8 mouse cellular contexts compared by ENCODE assay signal in genomic region chr2:32693823-32694411, GRCm38 (mm10). TPM values are rescaled to one million over a fixed set of nuclear protein-coding genes. Genes with fewer than 3 reads are reported as not detected.
A peak's percentile ranks its signal among the peaks of the same experiment; 100 is the strongest.
DNase-seq lines count a peak whose midpoint lies in the region; ATAC-seq and TF ChIP-seq lines count a peak whose summit lies in the region.

No protein-coding gene starts in this region.

- peak; percentile 93 to 95 for DNase-seq in CD8-positive naive resting alpha-beta T cell, adult 2 months (ENCODE audit: low read depth in 2 of 2, low spot score in 2 of 2)
- peak; percentile 98 for DNase-seq in c-Kit-positive CD71-negative TER-119-negative erythroid progenitor cells, embryonic 14.5 days (ENCODE audit: low read depth)
- peak; percentile 98 for DNase-seq in forebrain, embryonic 11.5 days (ENCODE audit: low spot score)
- peak; percentile 96 for DNase-seq in heart, postnatal 0 days (ENCODE audit: low spot score)
- DNase-seq in kidney, postnatal 4 days, result peak; percentile 96 to 98

- peak overlapping the region; percentile 83 for H3K9ac ChIP-seq in forebrain, embryonic 11.5 days (ENCODE audit: low read length)
- H3K9ac ChIP-seq in heart, postnatal 0 days (replicated peaks; ENCODE audit: low read depth, low read length), result peak overlapping the region; percentile 85
- H3K9ac ChIP-seq in liver, embryonic 16.5 days (ENCODE audit: low read depth, low read length), result peak overlapping the region; percentile 84
- H3K9ac ChIP-seq in neural tube, embryonic 13.5 days, result peak overlapping the region; percentile 84

- no peaks in the 10 kb centered on the region for H3K9me3 ChIP-seq in forebrain, embryonic 11.5 days (ENCODE audit: control insufficient read depth, low read length)
- H3K9me3 ChIP-seq in heart, postnatal 0 days (replicated peaks; ENCODE audit: control insufficient read depth, low read length), result no peaks in the 10 kb centered on the region
- H3K9me3 ChIP-seq in liver, embryonic 16.5 days (replicated peaks; ENCODE audit: control insufficient read depth, low read length), result no peaks in the 10 kb centered on the region
- H3K9me3 ChIP-seq in neural tube, embryonic 13.5 days, result no peaks in the 10 kb centered on the region

- peak overlapping the region; percentile 93 for H3K4me2 ChIP-seq in forebrain, embryonic 11.5 days (ENCODE audit: low read depth, low read length, severe bottlenecking)
- peak overlapping the region; percentile 97 for H3K4me2 ChIP-seq in heart, postnatal 0 days (ENCODE audit: low read depth, low read length)
- peak overlapping the region; percentile 98 for H3K4me2 ChIP-seq in liver, embryonic 16.5 days (ENCODE audit: low read depth, low read length)
- peak overlapping the region; percentile 84 for H3K4me2 ChIP-seq in neural tube, embryonic 13.5 days

- peak; percentile 80 for TF ChIP-seq CTCF in heart, postnatal 0 days (IDR thresholded peaks at IDR 0.05; ENCODE audit: low read depth)
- peak; percentile 87 for TF ChIP-seq CTCF in testis, adult 2 months (IDR thresholded peaks at IDR 0.05; ENCODE audit: control insufficient read depth, insufficient read depth, insufficient replicate concordance, low read depth, low read length)

- TF ChIP-seq POLR2A in testis, adult 2 months (IDR thresholded peaks at IDR 0.05; ENCODE audit: control insufficient read depth, low read depth, low read length), result peak; percentile 84

- H3K27ac ChIP-seq in forebrain, embryonic 11.5 days (ENCODE audit: low read depth, low read length), result peak overlapping the region; percentile 46; the same call in 1 of the 2 replicates
- H3K27ac ChIP-seq in heart, postnatal 0 days (ENCODE audit: low read depth), result peak overlapping the region; percentile 75
- H3K27ac ChIP-seq in liver, embryonic 16.5 days (ENCODE audit: low read length), result peak overlapping the region; percentile 78
- peak overlapping the region; percentile 86 for H3K27ac ChIP-seq in neural tube, embryonic 13.5 days (replicated peaks)
- H3K27ac ChIP-seq in testis, adult 2 months (ENCODE audit: control insufficient read depth, insufficient read depth, low read depth, low read length), result peak overlapping the region; percentile 93

- ATAC-seq in forebrain, embryonic 11.5 days (replicated peaks; ENCODE audit: low FRiP score), result peak; percentile 99
- ATAC-seq in heart, postnatal 0 days (ENCODE audit: insufficient read depth, low read depth), result peak; percentile 97
- ATAC-seq in liver, embryonic 16.5 days (ENCODE audit: low read depth), result peak; percentile 96
- ATAC-seq in neural tube, embryonic 13.5 days (ENCODE audit: low read depth), result peak; percentile 98

- peaks cover 4% of the 10 kb centered on the region; the same call in 1 of the 2 replicates for H3K4me1 ChIP-seq in forebrain, embryonic 11.5 days (replicated peaks; ENCODE audit: control insufficient read depth, insufficient read depth, low read length)
- H3K4me1 ChIP-seq in heart, postnatal 0 days (ENCODE audit: control insufficient read depth, insufficient read depth), result peaks cover 9% of the 10 kb centered on the region; the same call in 1 of the 2 replicates
- H3K4me1 ChIP-seq in liver, embryonic 16.5 days (ENCODE audit: control insufficient read depth, low read depth, low read length), result peaks cover 31% of the 10 kb centered on the region
- H3K4me1 ChIP-seq in neural tube, embryonic 13.5 days (replicated peaks), result peaks cover 18% of the 10 kb centered on the region
- peaks cover 13% of the 10 kb centered on the region for H3K4me1 ChIP-seq in testis, adult 2 months (ENCODE audit: control insufficient read depth, insufficient read depth, low read length)

- peak overlapping the region; percentile 75 for H3K4me3 ChIP-seq in forebrain, embryonic 11.5 days (ENCODE audit: low read depth, low read length)
- H3K4me3 ChIP-seq in heart, postnatal 0 days (ENCODE audit: low read depth, low read length), result peak overlapping the region; percentile 71
- peak overlapping the region; percentile 73 for H3K4me3 ChIP-seq in liver, embryonic 16.5 days (ENCODE audit: low read depth, low read length)
- peak overlapping the region; percentile 72 for H3K4me3 ChIP-seq in neural tube, embryonic 13.5 days
- H3K4me3 ChIP-seq in testis, adult 2 months (ENCODE audit: control insufficient read depth, low read depth, low read length), result peak overlapping the region; percentile 98

- no peak for TF ChIP-seq EP300 in heart, postnatal 0 days (IDR thresholded peaks at IDR 0.05; ENCODE audit: low read depth)

- no peaks in the 10 kb centered on the region for H3K27me3 ChIP-seq in forebrain, embryonic 11.5 days (ENCODE audit: control insufficient read depth, insufficient read depth, low read length)
- no peaks in the 10 kb centered on the region for H3K27me3 ChIP-seq in heart, postnatal 0 days (ENCODE audit: control insufficient read depth, insufficient read depth, low read length)
- H3K27me3 ChIP-seq in liver, embryonic 16.5 days (ENCODE audit: control insufficient read depth, insufficient read depth, low read depth, low read length), result no peaks in the 10 kb centered on the region
- H3K27me3 ChIP-seq in neural tube, embryonic 13.5 days, result no peaks in the 10 kb centered on the region
- no peaks in the 10 kb centered on the region for H3K27me3 ChIP-seq in testis, adult 2 months (ENCODE audit: control insufficient read depth, insufficient read depth, low read length)

- no peaks in the 10 kb centered on the region for H3K36me3 ChIP-seq in forebrain, embryonic 11.5 days (ENCODE audit: control insufficient read depth, insufficient read depth, low read length)
- no peaks in the 10 kb centered on the region for H3K36me3 ChIP-seq in heart, postnatal 0 days (replicated peaks; ENCODE audit: control insufficient read depth, insufficient read depth, low read length)
- no peaks in the 10 kb centered on the region for H3K36me3 ChIP-seq in liver, embryonic 16.5 days (ENCODE audit: control insufficient read depth, insufficient read depth)
- H3K36me3 ChIP-seq in neural tube, embryonic 13.5 days, result no peaks in the 10 kb centered on the region
- no peaks in the 10 kb centered on the region for H3K36me3 ChIP-seq in testis, adult 2 months (ENCODE audit: control insufficient read depth, insufficient read depth, low read length)

- WGBS in forebrain, embryonic 11.5 days, result under 1% methylated on average over 51 of the region's 51 CpGs
- under 1% methylated on average over 51 of the region's 51 CpGs for WGBS in heart, postnatal 0 days
- WGBS in liver, embryonic 16.5 days (ENCODE audit: insufficient replicate concordance), result under 1% methylated on average over 51 of the region's 51 CpGs
- WGBS in neural tube, embryonic 13.5 days, result under 1% methylated on average over 50 of the region's 51 CpGs

RNA-seq across cellular contexts. Expression of gene Fpgs, which starts 10.0 kb away (rescaled TPM):
- polyA plus RNA-seq in forebrain, embryonic 11.5 days (2014; fragmentation: Nextera tagmentation; extraction: Ambion mirVana), result 21.9 and 22.3 TPM in 2 replicates
- 13.6 and 14.5 TPM in 2 replicates for total RNA-seq in heart, postnatal 0 days (2014; rRNA removed; ENCODE audit: low replicate concordance)
- 8.5 and 10.9 TPM in 2 replicates for polyA plus RNA-seq in heart, postnatal 0 days (2015; fragmentation: Nextera tagmentation; extraction: Ambion mirVana)
- 49.7 and 56.2 TPM in 2 replicates for polyA plus RNA-seq in liver, embryonic 16.5 days (2015; fragmentation: Nextera tagmentation; extraction: Ambion mirVana)
- 14.3 and 14.7 TPM in 2 replicates for polyA plus RNA-seq in neural tube, embryonic 13.5 days (2015; fragmentation: Nextera tagmentation; extraction: Ambion mirVana)
- polyA plus RNA-seq in testis, adult 2 months (2012; rRNA removed), result 39.4 and 45.3 TPM in 2 replicates

RNA-seq across cellular contexts. Expression of gene Cdk9, which starts 19.0 kb away (rescaled TPM):
- polyA plus RNA-seq in forebrain, embryonic 11.5 days (2014; fragmentation: Nextera tagmentation; extraction: Ambion mirVana), result 79.2 and 95.7 TPM in 2 replicates
- total RNA-seq in heart, postnatal 0 days (2014; rRNA removed; ENCODE audit: low replicate concordance), result 42.4 and 58.4 TPM in 2 replicates
- 33.1 and 35.5 TPM in 2 replicates for polyA plus RNA-seq in heart, postnatal 0 days (2015; fragmentation: Nextera tagmentation; extraction: Ambion mirVana)
- polyA plus RNA-seq in liver, embryonic 16.5 days (2015; fragmentation: Nextera tagmentation; extraction: Ambion mirVana), result 40.2 and 43.8 TPM in 2 replicates
- polyA plus RNA-seq in neural tube, embryonic 13.5 days (2015; fragmentation: Nextera tagmentation; extraction: Ambion mirVana), result 72.2 and 74.6 TPM in 2 replicates
- 105 and 121 TPM in 2 replicates for polyA plus RNA-seq in testis, adult 2 months (2012; rRNA removed)

RNA-seq across cellular contexts. Expression of gene Sh2d3c, which starts 26.9 kb away (rescaled TPM):
- polyA plus RNA-seq in forebrain, embryonic 11.5 days (2014; fragmentation: Nextera tagmentation; extraction: Ambion mirVana), result 33.2 and 33.7 TPM in 2 replicates
- 17.0 and 26.2 TPM in 2 replicates for total RNA-seq in heart, postnatal 0 days (2014; rRNA removed; ENCODE audit: low replicate concordance)
- polyA plus RNA-seq in heart, postnatal 0 days (2015; fragmentation: Nextera tagmentation; extraction: Ambion mirVana), result 22.9 and 24.2 TPM in 2 replicates
- 7.1 and 8.6 TPM in 2 replicates for polyA plus RNA-seq in liver, embryonic 16.5 days (2015; fragmentation: Nextera tagmentation; extraction: Ambion mirVana)
- polyA plus RNA-seq in neural tube, embryonic 13.5 days (2015; fragmentation: Nextera tagmentation; extraction: Ambion mirVana), result 42.5 and 51.4 TPM in 2 replicates
- polyA plus RNA-seq in testis, adult 2 months (2012; rRNA removed), result 1.9 and 2.3 TPM in 2 replicates

RNA-seq across cellular contexts. Expression of gene 6330409D20Rik, which starts 46.9 kb away (rescaled TPM):
- 2.1 and 2.3 TPM in 2 replicates for polyA plus RNA-seq in forebrain, embryonic 11.5 days (2014; fragmentation: Nextera tagmentation; extraction: Ambion mirVana)
- not detected in 2 replicates for total RNA-seq in heart, postnatal 0 days (2014; rRNA removed; ENCODE audit: low replicate concordance)
- polyA plus RNA-seq in heart, postnatal 0 days (2015; fragmentation: Nextera tagmentation; extraction: Ambion mirVana), result 0.15 TPM in 1 of 2 replicates, not detected in the other
- polyA plus RNA-seq in liver, embryonic 16.5 days (2015; fragmentation: Nextera tagmentation; extraction: Ambion mirVana), result not detected in 2 replicates
- 3.2 and 4.0 TPM in 2 replicates for polyA plus RNA-seq in neural tube, embryonic 13.5 days (2015; fragmentation: Nextera tagmentation; extraction: Ambion mirVana)
- 0.10 and 0.16 TPM in 2 replicates for polyA plus RNA-seq in testis, adult 2 months (2012; rRNA removed)

RNA-seq across cellular contexts. Expression of gene Eng, which starts 47.5 kb away (rescaled TPM):
- polyA plus RNA-seq in forebrain, embryonic 11.5 days (2014; fragmentation: Nextera tagmentation; extraction: Ambion mirVana), result 25.5 and 25.9 TPM in 2 replicates
- total RNA-seq in heart, postnatal 0 days (2014; rRNA removed; ENCODE audit: low replicate concordance), result 123 and 148 TPM in 2 replicates
- polyA plus RNA-seq in heart, postnatal 0 days (2015; fragmentation: Nextera tagmentation; extraction: Ambion mirVana), result 133 and 137 TPM in 2 replicates
- polyA plus RNA-seq in liver, embryonic 16.5 days (2015; fragmentation: Nextera tagmentation; extraction: Ambion mirVana), result 25.9 and 29.3 TPM in 2 replicates
- 28.4 and 31.5 TPM in 2 replicates for polyA plus RNA-seq in neural tube, embryonic 13.5 days (2015; fragmentation: Nextera tagmentation; extraction: Ambion mirVana)
- 6.5 and 7.9 TPM in 2 replicates for polyA plus RNA-seq in testis, adult 2 months (2012; rRNA removed)

Comparison
In these comparisons a context has a peak if more than half of its experiments do, and no peak if none do; other contexts are left out.
1. Peak in every context shown above with its lines: DNase-seq, ATAC-seq, H3K4me3 ChIP-seq and H3K27ac ChIP-seq.